Mouse (Mus musculus) neural tube, embryonic 11.5 days (tissue): ENCODE data around the gene Gnb4. TPM values are rescaled to one million over a fixed set of nuclear protein-coding genes. Genes with fewer than 3 reads are reported as not detected.

Source experiments
- ATAC-seq: fragments of 200-750 bp; cut with Nextera tagmentation; 2 replicates; pipeline ENCODE4 v1.8.0; 2017; ENCODE audit warnings: moderate number of reproducible peaks, mild to moderate bottlenecking, moderate TSS enrichment, moderate library complexity; ENCODE audit not compliant: insufficient read depth, low FRiP score, low TSS enrichment
- DNase-seq: peaks from one replicate; pipeline ENCODE4 v3.0.0-alpha.2; 2015; ENCODE audit warnings: low spot score
- H3K27ac ChIP-seq: fragments of 300-500 bp; sonication (generic); 2 replicates; pipeline ENCODE4 v1.5.1; 2014; ENCODE audit warnings: low read depth, mild to moderate bottlenecking, low read length
- H3K27me3 ChIP-seq: fragments of 300-500 bp; sonication (generic); 2 replicates; pipeline ENCODE4 v1.6.1; 2014; ENCODE audit warnings: mild to moderate bottlenecking, low read length, mixed read lengths; ENCODE audit not compliant: control insufficient read depth, insufficient read depth
- H3K36me3 ChIP-seq: fragments of 300-500 bp; sonication (generic); 2 replicates; pipeline ENCODE4 v1.6.1; 2014; ENCODE audit warnings: mild to moderate bottlenecking, low read length, moderate library complexity, mixed read lengths; ENCODE audit not compliant: control insufficient read depth, insufficient read depth
- H3K4me1 ChIP-seq: fragments of 300-500 bp; sonication (generic); 2 replicates; pipeline ENCODE4 v1.6.1; 2014; ENCODE audit warnings: low read length, mixed read lengths; ENCODE audit not compliant: control insufficient read depth, insufficient read depth
- H3K4me2 ChIP-seq: fragments of 300-500 bp; sonication (generic); 2 replicates; pipeline ENCODE4 v1.6.1; 2014; ENCODE audit warnings: low read depth, mild to moderate bottlenecking, moderate library complexity
- H3K4me3 ChIP-seq: fragments of 300-500 bp; sonication (generic); 2 replicates; pipeline ENCODE4 v1.5.1; 2014; ENCODE audit warnings: low read depth, low read length
- H3K9ac ChIP-seq: fragments of 300-500 bp; sonication (generic); 2 replicates; pipeline ENCODE4 v1.6.1; 2014; ENCODE audit warnings: mild to moderate bottlenecking, low read length
- H3K9me3 ChIP-seq: fragments of 300-500 bp; sonication (generic); 2 replicates; pipeline ENCODE4 v1.6.1; 2016; ENCODE audit warnings: low read length; ENCODE audit not compliant: control insufficient read depth
- WGBS: fragments of 180-500 bp; shearing (Covaris S2); extraction: QIAGEN DNeasy Blood & Tissue Kit; methylation state at CpG from one replicate; pipeline ENCODE4 v1.1.7; 2014; 5-methylcytosine and 5-hydroxymethylcytosine counted together
- polyA plus RNA-seq: library from polyadenylated mRNA; unstranded; fragments of >200 nt; fragmentation: Nextera tagmentation; extraction: Ambion mirVana; gene quantifications from 2 replicates; pipeline ENCODE4 v1.2.1, GENCODE M21; 2014

The Gnb4 gene
- polyA plus RNA-seq, 1 experiment from 2014 or later: 57.4 TPM

GRCm38 (mm10) chr3:32655994-32656393 is 39.6 kb upstream of the Gnb4 start:
- no peaks in the 10 kb centered on the region for H3K4me1 ChIP-seq
- no peaks in the 10 kb centered on the region for H3K36me3 ChIP-seq
- no peaks in the 10 kb centered on the region for H3K27me3 ChIP-seq
- H3K4me3 ChIP-seq: no peak overlapping the region
- H3K9ac ChIP-seq: no peak overlapping the region
- no peak overlapping the region for H3K4me2 ChIP-seq
- H3K9me3 ChIP-seq: no peaks in the 10 kb centered on the region
- DNase-seq: no peak
- WGBS: 82% methylated on average over 4 of the region's 4 CpGs
- ATAC-seq: no peak
- H3K27ac ChIP-seq: no peak overlapping the region

- no peaks in the 10 kb centered on the region for H3K9me3 ChIP-seq
- DNase-seq: no peak
- no peak overlapping the region for H3K27ac ChIP-seq
- H3K36me3 ChIP-seq: no peaks in the 10 kb centered on the region
- WGBS: 79% methylated on average over 4 of the region's 4 CpGs
- no peak overlapping the region for H3K9ac ChIP-seq
- H3K27me3 ChIP-seq: no peaks in the 10 kb centered on the region
- H3K4me3 ChIP-seq: no peak overlapping the region
- no peak overlapping the region for H3K4me2 ChIP-seq
- no peak for ATAC-seq
- no peaks in the 10 kb centered on the region for H3K4me1 ChIP-seq
These were observed 36.4 kb upstream of the Gnb4 start for GRCm38 (mm10) chr3:32652739-32653138.

- H3K27me3 ChIP-seq: no peaks in the 10 kb centered on the region
- DNase-seq (no peak), ATAC-seq (no peak)
- no peak overlapping the region for H3K4me2 ChIP-seq
- H3K36me3 ChIP-seq: no peaks in the 10 kb centered on the region
- 77% methylated on average over 4 of the region's 4 CpGs for WGBS
- H3K9ac ChIP-seq: no peak overlapping the region
- H3K9me3 ChIP-seq: no peaks in the 10 kb centered on the region
- no peak overlapping the region for H3K27ac ChIP-seq
- H3K4me1 ChIP-seq: no peaks in the 10 kb centered on the region
- H3K4me3 ChIP-seq: no peak overlapping the region
These were observed 32.9 kb upstream of the Gnb4 start for GRCm38 (mm10) chr3:32649284-32649683.

GRCm38 (mm10) chr3:32646918-32647317 is 30.5 kb upstream of the Gnb4 start:
- Histone ChIP-seq H3K4me1 (no peaks in the 10 kb centered on the region), H3K27me3 (no peaks in the 10 kb centered on the region), H3K4me3 (no peak overlapping the region), H3K36me3 (no peaks in the 10 kb centered on the region), H3K9me3 (no peaks in the 10 kb centered on the region), H3K9ac (no peak overlapping the region), H3K27ac (no peak overlapping the region), H3K4me2 (no peak overlapping the region)
- no peak for ATAC-seq
- WGBS: 91% methylated on average over 4 of the region's 4 CpGs
- DNase-seq: no peak

GRCm38 (mm10) chr3:32644751-32645150 is 28.4 kb upstream of the Gnb4 start:
- WGBS: 90% methylated on average over 2 of the region's 2 CpGs

GRCm38 (mm10) chr3:32642116-32642515 is 25.7 kb upstream of the Gnb4 start:
- 91% methylated on average over 6 of the region's 6 CpGs for WGBS
- DNase-seq: no peak
- Histone ChIP-seq H3K4me3 (no peak overlapping the region), H3K4me2 (no peak overlapping the region), H3K36me3 (no peaks in the 10 kb centered on the region), H3K9ac (no peak overlapping the region), H3K4me1 (no peaks in the 10 kb centered on the region), H3K9me3 (no peaks in the 10 kb centered on the region), H3K27me3 (no peaks in the 10 kb centered on the region), H3K27ac (no peak overlapping the region)
- ATAC-seq: no peak

More at GRCm38 (mm10) chr3:32644751-32645150, 28.4 kb upstream of the Gnb4 start:
- H3K27me3 ChIP-seq: no peaks in the 10 kb centered on the region
- no peaks in the 10 kb centered on the region for H3K9me3 ChIP-seq
- H3K36me3 ChIP-seq: no peaks in the 10 kb centered on the region
- no peak overlapping the region for H3K4me3 ChIP-seq
- H3K27ac ChIP-seq: no peak overlapping the region
- no peak overlapping the region for H3K4me2 ChIP-seq
- no peaks in the 10 kb centered on the region for H3K4me1 ChIP-seq
- ATAC-seq: no peak
- DNase-seq: no peak
- no peak overlapping the region for H3K9ac ChIP-seq

- WGBS: 67% methylated on average over 8 of the region's 8 CpGs
- no peak for DNase-seq
- no peaks in the 10 kb centered on the region for H3K36me3 ChIP-seq
- H3K27ac ChIP-seq: no peak overlapping the region
- no peaks in the 10 kb centered on the region for H3K9me3 ChIP-seq
- no peaks in the 10 kb centered on the region for H3K27me3 ChIP-seq
- H3K4me1 ChIP-seq: no peaks in the 10 kb centered on the region
- no peak for ATAC-seq
- H3K4me2 ChIP-seq: no peak overlapping the region
- H3K4me3 ChIP-seq: no peak overlapping the region
- no peak overlapping the region for H3K9ac ChIP-seq
These were observed 21.9 kb upstream of the Gnb4 start for GRCm38 (mm10) chr3:32638240-32638639.

GRCm38 (mm10) chr3:32632760-32633264 is 16.4 kb upstream of the Gnb4 start:
- H3K27ac ChIP-seq: no peak overlapping the region
- ATAC-seq (no peak), DNase-seq (no peak)
- no peak overlapping the region for H3K4me2 ChIP-seq
- 80% methylated on average over 5 of the region's 5 CpGs for WGBS
- H3K9ac ChIP-seq: no peak overlapping the region
- no peak overlapping the region for H3K4me3 ChIP-seq
- H3K27me3 ChIP-seq: no peaks in the 10 kb centered on the region
- H3K36me3 ChIP-seq: no peaks in the 10 kb centered on the region
- no peaks in the 10 kb centered on the region for H3K4me1 ChIP-seq
- H3K9me3 ChIP-seq: no peaks in the 10 kb centered on the region

GRCm38 (mm10) chr3:32630210-32630609 is 13.8 kb upstream of the Gnb4 start:
- H3K4me1 ChIP-seq: no peaks in the 10 kb centered on the region
- H3K4me3 ChIP-seq: no peak overlapping the region
- no peaks in the 10 kb centered on the region for H3K9me3 ChIP-seq
- 74% methylated on average over 4 of the region's 4 CpGs for WGBS
- H3K27ac ChIP-seq: no peak overlapping the region
- no peak overlapping the region for H3K4me2 ChIP-seq
- H3K27me3 ChIP-seq: no peaks in the 10 kb centered on the region
- no peak overlapping the region for H3K9ac ChIP-seq
- H3K36me3 ChIP-seq: no peaks in the 10 kb centered on the region
- ATAC-seq (no peak), DNase-seq (no peak)
